8 mouse cellular contexts compared by ENCODE assay signal in the genomic region with DNA sequence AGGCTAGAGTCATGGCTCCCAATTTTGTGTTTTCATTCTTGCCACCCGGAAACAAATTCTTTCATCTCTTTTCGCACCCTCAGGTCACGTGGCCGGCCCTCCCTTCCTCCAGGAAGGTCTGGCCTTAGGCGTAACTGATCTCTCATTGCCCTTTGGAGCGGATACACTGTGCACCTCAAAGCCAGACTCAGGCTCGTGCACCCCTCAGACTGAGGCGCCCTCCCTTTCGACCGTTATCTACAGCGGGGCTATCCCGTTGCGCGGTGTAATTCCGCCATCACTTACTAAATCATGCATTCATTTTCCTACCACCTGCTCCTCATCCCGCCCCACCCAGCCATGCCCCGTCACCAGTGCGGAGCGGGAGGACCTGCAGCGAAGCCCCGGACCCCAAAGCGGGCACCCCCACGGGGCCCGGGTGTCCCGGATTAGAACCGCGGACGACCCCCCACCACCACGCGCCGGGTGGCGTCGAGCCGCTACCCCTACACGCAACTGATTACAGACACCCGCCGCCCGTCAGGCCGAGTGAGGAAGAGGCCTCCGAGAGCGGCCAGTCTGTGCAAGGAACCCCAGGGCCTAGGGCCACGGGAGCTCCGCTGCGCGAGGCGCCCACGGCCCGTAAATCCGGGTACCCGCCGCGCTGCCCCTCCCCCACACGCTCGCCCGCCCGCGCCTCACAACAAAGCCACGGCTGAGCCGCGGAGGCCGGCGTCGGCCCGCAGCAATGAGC. TPM values are rescaled to one million over a fixed set of nuclear protein-coding genes. Genes with fewer than 3 reads are reported as not detected.
A peak's percentile ranks its signal among the peaks of the same experiment; 100 is the strongest.
DNase-seq lines count a peak whose midpoint lies in the region; ATAC-seq and TF ChIP-seq lines count a peak whose summit lies in the region.

No protein-coding gene starts in this region.

- peak overlapping the region; percentile 97 to 99 for H3K4me3 ChIP-seq in liver, embryonic 14.5 days (ENCODE audit: insufficient read depth in 1 of 2, low read depth in 2 of 2, low read length in 2 of 2)
- peak overlapping the region; percentile 88 for H3K4me3 ChIP-seq in stomach, embryonic 16.5 days (replicated peaks; ENCODE audit: low read length)

- H3K4me2 ChIP-seq in liver, embryonic 14.5 days (ENCODE audit: low read depth), result peak overlapping the region; percentile 94
- H3K4me2 ChIP-seq in stomach, embryonic 16.5 days (ENCODE audit: low read depth, low read length), result peak overlapping the region; percentile 71

- H3K9ac ChIP-seq in liver, embryonic 14.5 days (replicated peaks), result peak overlapping the region; percentile 97
- peak overlapping the region; percentile 95 for H3K9ac ChIP-seq in stomach, embryonic 16.5 days (ENCODE audit: low read length)

- H3K27me3 ChIP-seq in liver, embryonic 14.5 days (ENCODE audit: control insufficient read depth, insufficient read depth, low read length), result no peaks in the 10 kb centered on the region
- H3K27me3 ChIP-seq in stomach, embryonic 16.5 days (ENCODE audit: control insufficient read depth, insufficient read depth, low read length), result no peaks in the 10 kb centered on the region

- WGBS in liver, embryonic 14.5 days (ENCODE audit: insufficient replicate concordance), result under 1% methylated on average over 57 of the region's 64 CpGs
- WGBS in stomach, embryonic 16.5 days, result under 1% methylated on average over 64 of the region's 64 CpGs

- peaks cover 13 to 18% of the 10 kb centered on the region in 2 experiments for H3K4me1 ChIP-seq in liver, embryonic 14.5 days (replicated peaks; ENCODE audit: control insufficient read depth in 2 of 2, insufficient read depth in 2 of 2, low read length in 1 of 2)
- peaks cover 19% of the 10 kb centered on the region for H3K4me1 ChIP-seq in stomach, embryonic 16.5 days (ENCODE audit: control insufficient read depth, insufficient read depth, low read length)

- H3K9me3 ChIP-seq in liver, embryonic 14.5 days (ENCODE audit: control insufficient read depth, low read length), result no peaks in the 10 kb centered on the region
- no peaks in the 10 kb centered on the region for H3K9me3 ChIP-seq in stomach, embryonic 16.5 days (replicated peaks; ENCODE audit: control insufficient read depth, low read length)

- H3K36me3 ChIP-seq in liver, embryonic 14.5 days (replicated peaks; ENCODE audit: control insufficient read depth, insufficient read depth, low read depth), result peaks cover 22% of the 10 kb centered on the region
- H3K36me3 ChIP-seq in stomach, embryonic 16.5 days (ENCODE audit: control insufficient read depth, insufficient read depth, low read length), result 0 out of 2 replicates have a peak, but pooled peaks cover 3% of the 10 kb centered on the region

- peak overlapping the region; percentile 64 for H3K27ac ChIP-seq in liver, embryonic 14.5 days
- peak overlapping the region; percentile 88 for H3K27ac ChIP-seq in stomach, embryonic 16.5 days (ENCODE audit: low read length)

- no peak for TF ChIP-seq CTCF in liver, embryonic 14.5 days (IDR thresholded peaks at IDR 0.05; ENCODE audit: low read depth)

- ATAC-seq in granulocyte monocyte progenitor cell, adult 5-6 weeks (replicated peaks; ENCODE audit: poor library complexity, severe bottlenecking), result peak; percentile 26
- ATAC-seq in liver, embryonic 14.5 days (ENCODE audit: insufficient read depth), result peak; percentile 70
- ATAC-seq in stomach, embryonic 16.5 days (ENCODE audit: insufficient read depth, low FRiP score), result peak; percentile 78

- no peak for TF ChIP-seq EP300 in liver, embryonic 14.5 days (IDR thresholded peaks at IDR 0.05; ENCODE audit: low read depth)

- peak; percentile 34 to 50 for DNase-seq in urinary bladder, adult 18-20 months (ENCODE audit: low spot score in 2 of 2)
- DNase-seq in urinary bladder, adult 2 months (ENCODE audit: low spot score), result no peak
- DNase-seq in embryo, embryonic 10.5 days (ENCODE audit: low spot score), result peak; percentile 69
- DNase-seq in kidney, adult 18-20 months, result peak; percentile 71
- peak in 2 of 3 experiments; percentile 41 to 56 for DNase-seq in liver, embryonic 14.5 days (ENCODE audit: low read depth in 3 of 3, low spot score in 3 of 3)
- peak; percentile 79 for DNase-seq in naive thymus-derived CD4-positive, alpha-beta T cell, adult 2 months (ENCODE audit: low read depth)

RNA-seq across cellular contexts. Expression of gene Dhx9, which starts 0.5 kb away (rescaled TPM):
- 46.6 and 51.1 TPM in 2 replicates for polyA plus RNA-seq in urinary bladder, adult 2 months (2012; rRNA removed)
- total RNA-seq in granulocyte monocyte progenitor cell, adult 5-6 weeks (2014; fragmentation: Nextera tagmentation), result 176 and 196 TPM in 2 replicates
- 132 and 142 TPM in 2 replicates for total RNA-seq in granulocyte monocyte progenitor cell, adult 5-6 weeks (2017)
- polyA plus RNA-seq in liver, embryonic 14.5 days (2012; rRNA removed), result 33.9 and 52.5 TPM in 2 replicates
- 8.1 and 9.8 TPM in 2 replicates for polyA plus RNA-seq in liver, embryonic 14.5 days (2014; fragmentation: Nextera tagmentation; extraction: Ambion mirVana)
- polyA plus RNA-seq in stomach, embryonic 16.5 days (2015; fragmentation: Nextera tagmentation; extraction: Ambion mirVana), result 18.6 and 22.0 TPM in 2 replicates

Comparison
In these comparisons a context has a peak if more than half of its experiments do, and no peak if none do; other contexts are left out.
1. ATAC-seq: peak in every context shown above with its lines; median percentile 78 in stomach, embryonic 16.5 days; 70 in liver, embryonic 14.5 days; 26 in granulocyte monocyte progenitor cell, adult 5-6 weeks.